Mouse (Mus musculus): ENCODE data around the gene Pitpnc1. TPM values are rescaled to one million over a fixed set of nuclear protein-coding genes. Genes with fewer than 3 reads are reported as not detected.

Gene Pitpnc1
- polyA plus RNA-seq, 1 experiment from 2014 or later: 38.1 TPM

DNA sequence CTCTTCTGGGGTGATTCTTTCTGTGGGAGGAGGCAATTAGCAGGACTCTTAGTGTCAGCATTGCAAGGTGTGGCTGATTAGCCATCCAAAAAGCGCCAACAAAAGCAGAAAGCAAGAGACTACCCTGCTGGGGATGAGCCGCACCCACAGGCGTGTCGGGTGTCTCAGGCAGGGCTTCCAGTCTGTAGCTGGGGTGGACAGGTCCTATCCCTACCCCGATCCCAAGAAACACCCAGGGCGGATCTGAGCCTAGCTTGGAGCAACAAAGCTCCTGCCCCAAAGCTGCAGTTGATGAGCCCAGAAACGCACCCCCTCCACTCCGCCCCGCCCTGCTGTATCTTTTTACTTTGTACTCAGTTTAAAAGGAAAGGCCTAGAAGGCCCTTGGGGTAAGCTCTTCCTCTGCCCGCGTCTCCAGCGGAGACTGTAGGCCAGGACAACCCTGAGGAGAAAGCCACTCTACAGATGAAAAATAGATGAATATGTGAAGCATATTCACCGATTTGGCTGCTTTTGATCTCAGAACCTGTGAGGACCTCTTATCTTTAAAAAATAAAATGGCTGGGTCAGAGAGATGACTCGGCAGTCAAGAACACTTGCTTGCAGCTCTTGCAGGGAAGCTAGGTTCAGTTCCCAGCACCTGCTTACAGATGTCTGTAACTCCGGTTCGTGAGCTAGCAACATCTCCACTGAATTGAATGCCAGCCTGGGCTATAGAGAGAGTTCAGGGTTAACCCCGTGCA is 21.2 kb downstream of the Pitpnc1 start:
- H3K4me2 ChIP-seq (ENCODE audit: low read depth): no peak overlapping the region
- ATAC-seq (ENCODE audit: insufficient read depth, low FRiP score, low TSS enrichment) (no peak), DNase-seq (ENCODE audit: low spot score) (no peak)
- H3K36me3 ChIP-seq (ENCODE audit: control insufficient read depth, insufficient read depth, low read length): no peaks in the 10 kb centered on the region
- no peak overlapping the region for H3K27ac ChIP-seq (ENCODE audit: low read depth, low read length)
- no peaks in the 10 kb centered on the region for H3K9me3 ChIP-seq (ENCODE audit: control insufficient read depth, low read length)
- 71% methylated on average over 17 of the region's 17 CpGs for WGBS
- no peak overlapping the region for H3K4me3 ChIP-seq (ENCODE audit: low read depth, low read length)
- no peak overlapping the region for H3K9ac ChIP-seq (ENCODE audit: low read length)
- H3K27me3 ChIP-seq (ENCODE audit: control insufficient read depth, insufficient read depth, low read length): no peaks in the 10 kb centered on the region
- no peaks in the 10 kb centered on the region for H3K4me1 ChIP-seq (ENCODE audit: control insufficient read depth, insufficient read depth, low read length)

DNA sequence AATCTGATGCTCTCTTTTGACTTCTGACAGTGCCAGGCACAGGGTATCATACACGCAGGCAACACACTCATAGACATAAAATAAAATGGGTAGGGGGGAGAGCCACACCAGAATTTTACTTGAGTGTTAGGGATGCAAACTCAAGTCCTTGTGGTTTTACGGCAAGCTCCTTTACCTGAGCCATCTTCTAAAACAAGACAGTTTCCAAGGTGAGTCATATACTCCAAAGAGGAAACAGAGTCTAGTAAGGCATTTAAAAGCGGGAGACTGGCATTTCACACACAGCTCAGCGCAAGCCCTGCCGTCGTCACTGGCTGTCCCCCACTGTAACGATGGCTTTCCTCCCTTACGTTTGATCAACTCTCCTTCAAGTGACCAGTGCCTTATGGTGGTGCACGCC is 22.6 kb downstream of the Pitpnc1 start:
- no peak overlapping the region for H3K9ac ChIP-seq (ENCODE audit: low read length)
- no peaks in the 10 kb centered on the region for H3K9me3 ChIP-seq (ENCODE audit: control insufficient read depth, low read length)
- 85% methylated on average over 9 of the region's 9 CpGs for WGBS
- no peak overlapping the region for H3K4me2 ChIP-seq (ENCODE audit: low read depth)
- DNase-seq (ENCODE audit: low spot score): no peak
- H3K36me3 ChIP-seq (ENCODE audit: control insufficient read depth, insufficient read depth, low read length): no peaks in the 10 kb centered on the region
- no peaks in the 10 kb centered on the region for H3K27me3 ChIP-seq (ENCODE audit: control insufficient read depth, insufficient read depth, low read length)
- H3K4me3 ChIP-seq (ENCODE audit: low read depth, low read length): no peak overlapping the region
- ATAC-seq (ENCODE audit: insufficient read depth, low FRiP score, low TSS enrichment): no peak
- H3K27ac ChIP-seq (ENCODE audit: low read depth, low read length): no peak overlapping the region
- H3K4me1 ChIP-seq (ENCODE audit: control insufficient read depth, insufficient read depth, low read length): no peaks in the 10 kb centered on the region

DNA sequence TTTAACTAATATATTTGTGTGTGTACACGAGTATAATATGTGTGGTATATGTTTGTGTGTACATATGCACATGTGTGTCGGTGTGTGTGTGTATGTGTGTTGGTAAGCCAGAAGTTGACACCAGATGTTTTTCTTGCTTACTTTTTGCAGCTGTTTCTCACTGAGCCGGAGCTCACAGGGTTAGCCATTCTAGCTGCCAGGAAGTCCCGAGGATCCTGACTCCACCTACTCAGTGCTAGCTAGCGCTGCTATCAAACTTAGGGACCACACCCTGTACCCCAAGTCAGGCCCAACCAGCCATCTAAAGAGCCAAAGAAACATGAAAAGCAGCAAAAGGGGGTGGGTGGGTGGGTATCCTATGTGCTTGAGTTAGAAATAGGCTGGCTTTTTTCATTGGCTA is 23.1 kb downstream of the Pitpnc1 start:
- WGBS: 81% methylated on average over 5 of the region's 5 CpGs
- Histone ChIP-seq H3K4me1 (ENCODE audit: control insufficient read depth, insufficient read depth, low read length) (no peaks in the 10 kb centered on the region), H3K4me2 (ENCODE audit: low read depth) (no peak overlapping the region), H3K27ac (ENCODE audit: low read depth, low read length) (no peak overlapping the region), H3K9me3 (ENCODE audit: control insufficient read depth, low read length) (no peaks in the 10 kb centered on the region), H3K4me3 (ENCODE audit: low read depth, low read length) (no peak overlapping the region), H3K27me3 (ENCODE audit: control insufficient read depth, insufficient read depth, low read length) (no peaks in the 10 kb centered on the region), H3K36me3 (ENCODE audit: control insufficient read depth, insufficient read depth, low read length) (no peaks in the 10 kb centered on the region), H3K9ac (ENCODE audit: low read length) (no peak overlapping the region)
- DNase-seq (ENCODE audit: low spot score) (no peak), ATAC-seq (ENCODE audit: insufficient read depth, low FRiP score, low TSS enrichment) (no peak)

DNA sequence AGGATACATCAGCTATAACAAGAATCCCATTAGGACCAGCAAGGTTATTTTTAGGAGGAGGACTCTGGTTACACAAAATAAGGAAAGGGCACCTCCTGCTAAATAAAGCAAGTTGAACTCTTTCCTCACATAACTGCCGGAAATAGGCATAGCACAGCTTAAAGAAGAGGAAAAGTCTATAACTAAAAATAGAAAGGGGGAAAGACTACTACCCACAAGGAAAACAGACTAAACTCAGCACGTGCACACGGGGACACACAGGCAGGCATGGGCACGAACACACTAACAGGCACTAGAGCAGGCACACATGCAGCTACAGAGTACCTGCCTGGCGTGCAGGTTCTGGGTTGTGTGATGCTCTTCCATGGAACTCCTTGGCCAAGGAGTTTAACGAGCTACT is 23.8 kb downstream of the Pitpnc1 start:
- H3K9me3 ChIP-seq (ENCODE audit: control insufficient read depth, low read length): no peaks in the 10 kb centered on the region
- no peaks in the 10 kb centered on the region for H3K27me3 ChIP-seq (ENCODE audit: control insufficient read depth, insufficient read depth, low read length)
- ATAC-seq (ENCODE audit: insufficient read depth, low FRiP score, low TSS enrichment): no peak
- H3K4me2 ChIP-seq (ENCODE audit: low read depth): no peak overlapping the region
- no peak overlapping the region for H3K27ac ChIP-seq (ENCODE audit: low read depth, low read length)
- H3K9ac ChIP-seq (ENCODE audit: low read length): no peak overlapping the region
- DNase-seq (ENCODE audit: low spot score): no peak
- no peak overlapping the region for H3K4me3 ChIP-seq (ENCODE audit: low read depth, low read length)
- no peaks in the 10 kb centered on the region for H3K36me3 ChIP-seq (ENCODE audit: control insufficient read depth, insufficient read depth, low read length)
- 87% methylated on average over 6 of the region's 6 CpGs for WGBS
- no peaks in the 10 kb centered on the region for H3K4me1 ChIP-seq (ENCODE audit: control insufficient read depth, insufficient read depth, low read length)

DNA sequence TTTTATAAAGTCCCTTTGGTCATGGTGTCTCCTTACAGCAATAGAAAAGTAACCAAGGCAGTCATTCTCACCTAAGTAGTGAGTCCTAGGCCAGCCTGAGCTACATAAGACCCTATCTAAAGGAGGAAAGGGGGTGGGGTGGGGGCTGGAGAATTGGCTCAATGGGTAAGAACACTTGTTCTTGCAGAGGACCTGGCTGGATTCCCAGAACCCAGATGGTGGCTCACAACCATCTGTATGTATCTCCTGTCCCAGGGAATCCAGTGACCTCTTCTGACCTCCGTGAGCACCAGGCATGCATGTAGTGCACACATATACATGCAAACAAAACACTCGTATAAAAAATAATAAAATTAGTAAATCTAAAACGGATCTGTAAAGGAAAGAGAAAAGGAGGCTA is 24.8 kb downstream of the Pitpnc1 start:
- WGBS: 87% methylated on average over 3 of the region's 3 CpGs
- no peak for DNase-seq (ENCODE audit: low spot score)
- H3K27ac ChIP-seq (ENCODE audit: low read depth, low read length): no peak overlapping the region
- no peak overlapping the region for H3K4me3 ChIP-seq (ENCODE audit: low read depth, low read length)
- no peaks in the 10 kb centered on the region for H3K9me3 ChIP-seq (ENCODE audit: control insufficient read depth, low read length)
- H3K4me1 ChIP-seq (ENCODE audit: control insufficient read depth, insufficient read depth, low read length): no peaks in the 10 kb centered on the region
- H3K27me3 ChIP-seq (ENCODE audit: control insufficient read depth, insufficient read depth, low read length): no peaks in the 10 kb centered on the region
- H3K36me3 ChIP-seq (ENCODE audit: control insufficient read depth, insufficient read depth, low read length): no peaks in the 10 kb centered on the region
- ATAC-seq (ENCODE audit: insufficient read depth, low FRiP score, low TSS enrichment): no peak
- H3K9ac ChIP-seq (ENCODE audit: low read length): no peak overlapping the region
- H3K4me2 ChIP-seq (ENCODE audit: low read depth): no peak overlapping the region

- no peak for ATAC-seq (ENCODE audit: insufficient read depth, low FRiP score, low TSS enrichment)
- Histone ChIP-seq H3K4me1 (ENCODE audit: control insufficient read depth, insufficient read depth, low read length) (no peaks in the 10 kb centered on the region), H3K4me3 (ENCODE audit: low read depth, low read length) (no peak overlapping the region), H3K9me3 (ENCODE audit: control insufficient read depth, low read length) (no peaks in the 10 kb centered on the region), H3K27me3 (ENCODE audit: control insufficient read depth, insufficient read depth, low read length) (no peaks in the 10 kb centered on the region), H3K36me3 (ENCODE audit: control insufficient read depth, insufficient read depth, low read length) (no peaks in the 10 kb centered on the region), H3K27ac (ENCODE audit: low read depth, low read length) (no peak overlapping the region), H3K4me2 (ENCODE audit: low read depth) (no peak overlapping the region), H3K9ac (ENCODE audit: low read length) (no peak overlapping the region)
- no peak for DNase-seq (ENCODE audit: low spot score)
- WGBS: 86% methylated on average over 12 of the region's 12 CpGs
Measured at GRCm38 (mm10) chr11:107443121-107444095, 27.1 kb downstream of the Pitpnc1 start.

DNA sequence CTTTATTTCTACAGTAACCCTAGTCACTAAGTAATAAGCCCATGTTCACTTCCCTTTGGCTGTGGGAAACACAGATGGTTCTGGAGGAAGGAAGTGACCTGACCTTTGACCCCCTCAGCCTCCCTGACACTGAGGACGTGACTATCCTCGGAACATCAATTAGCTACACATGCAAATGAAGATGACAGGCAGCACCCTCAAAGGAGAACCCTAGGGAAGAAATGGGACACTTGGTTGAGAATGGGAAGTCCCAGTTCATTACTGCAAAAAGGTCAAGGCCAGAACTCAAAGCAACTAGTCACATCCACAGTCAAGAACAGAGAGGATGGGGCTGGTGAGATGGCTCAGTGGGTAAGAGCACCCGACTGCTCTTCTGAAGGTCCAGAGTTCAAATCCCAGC is 29.4 kb downstream of the Pitpnc1 start:
- no peak for ATAC-seq (ENCODE audit: insufficient read depth, low FRiP score, low TSS enrichment)
- H3K4me3 ChIP-seq (ENCODE audit: low read depth, low read length): no peak overlapping the region
- H3K9ac ChIP-seq (ENCODE audit: low read length): no peak overlapping the region
- no peaks in the 10 kb centered on the region for H3K36me3 ChIP-seq (ENCODE audit: control insufficient read depth, insufficient read depth, low read length)
- H3K27ac ChIP-seq (ENCODE audit: low read depth, low read length): no peak overlapping the region
- no peaks in the 10 kb centered on the region for H3K27me3 ChIP-seq (ENCODE audit: control insufficient read depth, insufficient read depth, low read length)
- H3K4me2 ChIP-seq (ENCODE audit: low read depth): no peak overlapping the region
- H3K9me3 ChIP-seq (ENCODE audit: control insufficient read depth, low read length): no peaks in the 10 kb centered on the region
- no peak for DNase-seq (ENCODE audit: low spot score)
- WGBS: 49% methylated on average over 3 of the region's 3 CpGs
- H3K4me1 ChIP-seq (ENCODE audit: control insufficient read depth, insufficient read depth, low read length): no peaks in the 10 kb centered on the region

- no peaks in the 10 kb centered on the region for H3K27me3 ChIP-seq (ENCODE audit: control insufficient read depth, insufficient read depth, low read length)
- DNase-seq (ENCODE audit: low spot score) (no peak), ATAC-seq (ENCODE audit: insufficient read depth, low FRiP score, low TSS enrichment) (no peak)
- H3K9ac ChIP-seq (ENCODE audit: low read length): no peak overlapping the region
- H3K4me2 ChIP-seq (ENCODE audit: low read depth): no peak overlapping the region
- no peaks in the 10 kb centered on the region for H3K4me1 ChIP-seq (ENCODE audit: control insufficient read depth, insufficient read depth, low read length)
- H3K27ac ChIP-seq (ENCODE audit: low read depth, low read length): no peak overlapping the region
- H3K4me3 ChIP-seq (ENCODE audit: low read depth, low read length): no peak overlapping the region
- no peaks in the 10 kb centered on the region for H3K36me3 ChIP-seq (ENCODE audit: control insufficient read depth, insufficient read depth, low read length)
- 96% methylated on average over 3 of the region's 3 CpGs for WGBS
- no peaks in the 10 kb centered on the region for H3K9me3 ChIP-seq (ENCODE audit: control insufficient read depth, low read length)
Measured at GRCm38 (mm10) chr11:107438140-107438539, 32.4 kb downstream of the Pitpnc1 start.

Data from neural tube, embryonic 11.5 days (tissue).